Mouse (Mus musculus) lung, embryonic 16.5 days (tissue): ENCODE measurements around the gene Psmd9. TPM values are rescaled to one million over a fixed set of nuclear protein-coding genes. Genes with fewer than 3 reads are reported as not detected.
"Not testable (repeated sequence)": the region's sequence is repeated elsewhere in the genome, so short reads cannot be mapped to it uniquely, and the experiment has no call there.

Source experiments
- ATAC-seq: fragments of 200-750 bp; cut with Nextera tagmentation; 2 replicates; pipeline ENCODE4 v1.8.0; 2017; ENCODE audit warnings: low read depth, mild to moderate bottlenecking, moderate library complexity
- H3K27ac ChIP-seq: fragments of 300-500 bp; sonication (generic); 2 replicates; pipeline ENCODE4 v1.5.1; 2014; ENCODE audit warnings: mild to moderate bottlenecking, control low read depth, low read length
- H3K27me3 ChIP-seq: fragments of 300-500 bp; sonication (generic); 2 replicates; pipeline ENCODE4 v1.6.1; 2014; ENCODE audit warnings: low read depth, low read length, mixed read lengths; ENCODE audit not compliant: control insufficient read depth, insufficient read depth
- H3K36me3 ChIP-seq: fragments of 300-500 bp; sonication (generic); 2 replicates; pipeline ENCODE4 v1.6.1; 2014; ENCODE audit warnings: low read length; ENCODE audit not compliant: control insufficient read depth, insufficient read depth
- H3K4me1 ChIP-seq: fragments of 300-500 bp; sonication (generic); replicated peaks from 2 replicates; pipeline ENCODE4 v1.6.1; 2014; ENCODE audit warnings: low read length, mixed read lengths; ENCODE audit not compliant: control insufficient read depth, insufficient read depth
- H3K4me2 ChIP-seq: fragments of 300-500 bp; sonication (generic); 2 replicates; pipeline ENCODE4 v1.6.1; 2014; ENCODE audit warnings: low read depth, low read length, control low read depth
- H3K4me3 ChIP-seq: fragments of 300-500 bp; sonication (generic); 2 replicates; pipeline ENCODE4 v1.5.1; 2014; ENCODE audit warnings: mild to moderate bottlenecking, low read length, control low read depth
- H3K9ac ChIP-seq: fragments of 300-500 bp; sonication (generic); 2 replicates; pipeline ENCODE4 v1.6.1; 2014; ENCODE audit warnings: low read length, control low read depth
- H3K9me3 ChIP-seq: fragments of 300-500 bp; sonication (generic); 2 replicates; pipeline ENCODE4 v1.6.1; 2016; ENCODE audit warnings: low read length; ENCODE audit not compliant: control insufficient read depth
- WGBS: fragments of 180-500 bp; shearing (Covaris S2); extraction: QIAGEN DNeasy Blood & Tissue Kit; methylation state at CpG from one replicate; pipeline ENCODE4 v1.1.7; 2014; 5-methylcytosine and 5-hydroxymethylcytosine counted together
- polyA plus RNA-seq: library from polyadenylated mRNA; unstranded; fragments of >200 nt; fragmentation: Nextera tagmentation; extraction: Ambion mirVana; gene quantifications from 2 replicates; pipeline ENCODE4 v1.2.1, GENCODE M21; 2015

Gene Psmd9
- polyA plus RNA-seq, 1 experiment from 2014 or later, result 87.0 TPM

GRCm38 (mm10) chr5:123223051-123223410 is 53.8 kb downstream of the Psmd9 start:
- Histone ChIP-seq H3K4me3 (no peak overlapping the region), H3K9ac (no peak overlapping the region), H3K36me3 (no peaks in the 10 kb centered on the region), H3K27ac (no peak overlapping the region), H3K27me3 (no peaks in the 10 kb centered on the region), H3K9me3 (no peaks in the 10 kb centered on the region), H3K4me1 (no peaks in the 10 kb centered on the region), H3K4me2 (no peak overlapping the region)
- WGBS, result 57% methylated on average over 4 of the region's 4 CpGs
- no peak for ATAC-seq

DNA sequence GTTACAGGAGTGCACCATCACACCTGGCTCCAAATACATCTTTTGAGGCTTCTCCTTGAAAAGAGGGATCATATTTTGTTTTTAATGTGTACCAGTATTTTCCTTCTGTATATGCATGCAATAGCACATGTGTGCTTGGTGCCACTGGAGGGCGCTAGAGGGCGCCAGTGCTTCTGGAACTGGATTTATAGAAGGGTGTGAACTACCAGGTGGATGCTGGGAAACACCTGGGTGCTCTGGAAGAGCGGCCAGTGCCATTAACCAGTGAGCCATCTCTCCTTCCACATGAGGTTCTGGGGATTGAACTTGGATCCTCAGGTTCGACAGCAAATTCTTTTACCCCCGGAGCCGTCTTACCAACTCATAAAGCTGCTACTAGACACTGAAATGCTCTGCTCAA is 54.6 kb downstream of the Psmd9 start:
- not testable (repeated sequence) for H3K27ac ChIP-seq, H3K9ac ChIP-seq, H3K36me3 ChIP-seq, ATAC-seq, H3K9me3 ChIP-seq, H3K4me1 ChIP-seq, H3K27me3 ChIP-seq, H3K4me2 ChIP-seq, H3K4me3 ChIP-seq
- WGBS, result 53% methylated on average over 6 of the region's 6 CpGs

GRCm38 (mm10) chr5:123226851-123227250 is 57.6 kb downstream of the Psmd9 start:
- H3K27me3 ChIP-seq, result no peaks in the 10 kb centered on the region
- H3K4me2 ChIP-seq, result no peak overlapping the region
- H3K4me1 ChIP-seq, result peaks cover 5% of the 10 kb centered on the region
- H3K36me3 ChIP-seq, result no peaks in the 10 kb centered on the region
- no peak overlapping the region for H3K9ac ChIP-seq
- H3K27ac ChIP-seq, result no peak overlapping the region
- no peaks in the 10 kb centered on the region for H3K9me3 ChIP-seq
- H3K4me3 ChIP-seq, result no peak overlapping the region
- ATAC-seq, result no peak
- WGBS, result 79% methylated on average over 7 of the region's 7 CpGs

- Histone ChIP-seq H3K9ac (peak overlapping the region; percentile 93), H3K36me3 (no peaks in the 10 kb centered on the region), H3K4me1 (peaks cover 5% of the 10 kb centered on the region), H3K4me3 (peak overlapping the region; percentile 83), H3K27ac (no peak overlapping the region), H3K9me3 (no peaks in the 10 kb centered on the region), H3K4me2 (peak overlapping the region; percentile 63), H3K27me3 (no peaks in the 10 kb centered on the region)
- 2% methylated on average over 42 of the region's 42 CpGs for WGBS
- peak; percentile 91 for ATAC-seq
Measured at GRCm38 (mm10) chr5:123227762-123228523, 58.7 kb downstream of the Psmd9 start.

DNA sequence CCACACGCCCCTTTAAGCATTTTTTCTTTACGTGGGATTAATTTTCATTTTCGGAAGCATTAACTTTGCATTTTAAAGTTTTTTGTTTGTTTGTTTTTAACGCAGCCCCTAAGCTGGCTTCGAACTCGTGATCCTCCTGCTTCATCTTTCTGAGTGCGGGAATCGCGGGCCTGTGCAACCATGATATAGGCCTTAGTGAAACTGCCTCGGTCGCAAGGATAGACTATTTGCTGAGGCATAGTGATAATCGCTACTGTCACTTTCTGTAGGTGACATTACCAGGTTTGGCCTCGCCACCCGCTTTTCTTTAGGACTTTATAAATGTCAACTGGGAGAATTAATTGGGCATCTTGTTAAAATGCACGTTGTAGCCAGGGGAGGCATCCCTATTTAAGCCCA is 59.3 kb downstream of the Psmd9 start:
- Histone ChIP-seq H3K4me2 (peak overlapping the region; percentile 63), H3K4me1 (peaks cover 5% of the 10 kb centered on the region), H3K4me3 (peak overlapping the region; percentile 83), H3K27me3 (no peaks in the 10 kb centered on the region), H3K9me3 (no peaks in the 10 kb centered on the region), H3K27ac (no peak overlapping the region), H3K36me3 (peaks cover 2% of the 10 kb centered on the region; the same call in 1 of the 2 replicates), H3K9ac (peak overlapping the region; percentile 93)
- 5% methylated on average over 15 of the region's 15 CpGs for WGBS
- no peak for ATAC-seq

- Histone ChIP-seq H3K9ac (no peak overlapping the region), H3K4me1 (peaks cover 5% of the 10 kb centered on the region), H3K36me3 (peaks cover 2% of the 10 kb centered on the region; the same call in 1 of the 2 replicates), H3K4me2 (peak overlapping the region; percentile 24; the same call in 1 of the 2 replicates), H3K9me3 (no peaks in the 10 kb centered on the region), H3K4me3 (no peak overlapping the region; the same call in 1 of the 2 replicates), H3K27me3 (no peaks in the 10 kb centered on the region), H3K27ac (no peak overlapping the region)
- ATAC-seq, result no peak
- WGBS, result 83% methylated on average over 6 of the region's 6 CpGs
Measured at GRCm38 (mm10) chr5:123229296-123229695, 60.1 kb downstream of the Psmd9 start.

- no peak for ATAC-seq
- no peaks in the 10 kb centered on the region for H3K27me3 ChIP-seq
- no peaks in the 10 kb centered on the region for H3K9me3 ChIP-seq
- H3K9ac ChIP-seq, result no peak overlapping the region
- peaks cover 5% of the 10 kb centered on the region for H3K4me1 ChIP-seq
- H3K4me2 ChIP-seq, result no peak overlapping the region
- H3K27ac ChIP-seq, result no peak overlapping the region
- peaks cover 2% of the 10 kb centered on the region; the same call in 1 of the 2 replicates for H3K36me3 ChIP-seq
- WGBS, result 81% methylated on average over 2 of the region's 2 CpGs
- H3K4me3 ChIP-seq, result no peak overlapping the region
Measured at GRCm38 (mm10) chr5:123232180-123232579, 63.0 kb downstream of the Psmd9 start.

DNA sequence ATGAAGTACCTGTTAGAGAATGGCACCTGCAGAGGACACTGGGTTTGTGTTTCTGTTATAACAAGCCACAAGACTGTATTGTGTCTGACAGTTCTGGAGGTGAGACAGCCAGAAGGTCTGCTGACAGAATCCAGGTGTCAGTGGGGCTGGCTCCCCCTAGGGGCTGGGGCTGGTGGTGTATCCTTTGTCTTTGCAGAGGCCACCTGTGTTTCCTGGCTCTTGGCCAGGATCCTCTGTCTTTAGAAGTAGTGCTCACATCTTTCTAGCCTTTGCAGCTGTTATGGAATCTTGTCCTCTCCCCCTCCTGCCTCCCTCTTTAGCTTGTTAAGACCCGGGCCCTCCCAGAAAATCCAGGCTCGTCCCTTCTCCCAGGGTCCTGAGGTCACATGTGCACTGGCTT is 66.5 kb downstream of the Psmd9 start:
- ATAC-seq, result no peak
- H3K36me3 ChIP-seq, result peaks cover 17% of the 10 kb centered on the region
- no peaks in the 10 kb centered on the region for H3K4me1 ChIP-seq
- no peaks in the 10 kb centered on the region for H3K9me3 ChIP-seq
- no peak overlapping the region for H3K4me2 ChIP-seq
- WGBS, result 23% methylated on average over 2 of the region's 2 CpGs
- H3K9ac ChIP-seq, result no peak overlapping the region
- no peak overlapping the region for H3K4me3 ChIP-seq
- no peaks in the 10 kb centered on the region for H3K27me3 ChIP-seq
- H3K27ac ChIP-seq, result no peak overlapping the region

DNA sequence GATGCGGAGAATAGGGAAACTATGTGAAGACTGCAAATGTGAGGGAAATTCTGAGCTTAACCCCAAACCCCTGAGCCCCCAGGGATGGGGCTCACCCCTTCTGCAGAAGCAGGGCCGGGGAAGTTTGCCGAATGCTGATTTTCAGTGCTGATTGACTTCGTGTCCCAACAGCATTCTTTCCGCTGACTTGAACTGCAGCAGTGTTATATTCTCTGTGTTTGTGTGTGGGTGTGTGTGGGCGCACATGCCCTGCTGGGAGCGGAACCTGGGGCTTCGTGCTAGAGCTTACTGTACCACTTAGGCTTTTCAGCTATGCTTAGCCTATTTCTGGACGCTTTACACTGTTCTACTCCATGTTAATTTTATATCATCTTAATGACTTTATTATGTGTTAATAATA is 67.2 kb downstream of the Psmd9 start:
- Histone ChIP-seq H3K4me3 (no peak overlapping the region), H3K9ac (no peak overlapping the region), H3K4me2 (no peak overlapping the region), H3K9me3 (no peaks in the 10 kb centered on the region), H3K4me1 (no peaks in the 10 kb centered on the region), H3K36me3 (peaks cover 21% of the 10 kb centered on the region), H3K27ac (no peak overlapping the region), H3K27me3 (no peaks in the 10 kb centered on the region)
- ATAC-seq, result no peak
- 88% methylated on average over 9 of the region's 9 CpGs for WGBS
